Mouse (Mus musculus): ENCODE results near the gene Rnpep. TPM values are rescaled to one million over a fixed set of nuclear protein-coding genes. Genes with fewer than 3 reads are reported as not detected.

Rnpep gene
- total and polyA plus RNA-seq, 2 experiments from 2014 or later: 50.5 to 61.4 TPM

DNA sequence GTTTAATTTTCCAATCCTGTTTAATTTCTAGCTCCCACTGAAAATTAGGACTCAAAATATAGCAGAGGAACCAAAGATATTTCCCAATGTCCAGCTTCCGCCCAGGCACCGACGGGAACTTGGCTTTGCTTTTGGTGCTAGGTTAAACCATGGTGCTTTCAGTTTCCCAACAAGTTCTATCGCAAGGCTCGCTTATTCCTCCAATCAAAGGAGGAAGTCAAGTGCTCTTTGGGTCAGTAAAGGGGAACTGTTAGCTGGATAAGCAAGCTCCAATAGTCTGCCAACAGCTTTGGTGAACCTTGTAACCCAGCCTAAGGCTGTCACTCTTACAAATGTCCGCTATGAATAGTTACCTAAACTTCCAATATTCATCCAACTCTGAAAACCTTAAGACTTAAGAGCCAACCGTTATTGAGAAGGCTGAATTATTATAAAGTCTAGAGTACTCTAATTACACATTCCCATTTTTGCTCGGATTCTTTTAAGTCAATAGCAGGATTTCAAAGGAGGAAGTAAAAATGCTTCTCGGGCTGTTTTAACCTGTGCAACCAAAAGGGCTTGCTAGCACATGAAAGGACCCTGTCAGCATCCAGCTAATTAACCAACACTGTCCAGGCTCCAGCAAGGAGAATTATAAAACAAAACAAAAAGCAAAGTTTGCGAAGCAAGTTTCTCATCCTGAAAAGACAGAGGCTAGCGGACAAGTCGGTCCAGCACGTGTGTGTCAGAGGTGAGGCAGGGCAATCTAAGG lies 1.2 kb downstream of the Rnpep start:
- Histone ChIP-seq H3K4me3 (ENCODE audit: low read length) (peak overlapping the region; percentile 87), H3K9ac (replicated peaks; ENCODE audit: low read length) (peak overlapping the region; percentile 96), H3K9me3 (ENCODE audit: low read length) (no peaks in the 10 kb centered on the region), H3K27ac (peak overlapping the region; percentile 96), H3K27me3 (ENCODE audit: insufficient read depth, low read length) (no peaks in the 10 kb centered on the region), H3K36me3 (ENCODE audit: insufficient read depth, low read length) (0 out of 2 replicates have a peak, but pooled peaks cover 15% of the 10 kb centered on the region), H3K4me2 (ENCODE audit: low read depth, low read length) (peak overlapping the region; percentile 69), H3K4me1 (ENCODE audit: insufficient read depth, low read length) (peaks cover 24% of the 10 kb centered on the region; the same call in 1 of the 2 replicates)
- no peak for TF ChIP-seq CTCF (IDR thresholded peaks at IDR 0.05; ENCODE audit: low read depth)
- DNase-seq (ENCODE audit: low spot score) (peak; percentile 15), ATAC-seq (no peak)
- WGBS: 38% methylated on average over 13 of the region's 13 CpGs

DNA sequence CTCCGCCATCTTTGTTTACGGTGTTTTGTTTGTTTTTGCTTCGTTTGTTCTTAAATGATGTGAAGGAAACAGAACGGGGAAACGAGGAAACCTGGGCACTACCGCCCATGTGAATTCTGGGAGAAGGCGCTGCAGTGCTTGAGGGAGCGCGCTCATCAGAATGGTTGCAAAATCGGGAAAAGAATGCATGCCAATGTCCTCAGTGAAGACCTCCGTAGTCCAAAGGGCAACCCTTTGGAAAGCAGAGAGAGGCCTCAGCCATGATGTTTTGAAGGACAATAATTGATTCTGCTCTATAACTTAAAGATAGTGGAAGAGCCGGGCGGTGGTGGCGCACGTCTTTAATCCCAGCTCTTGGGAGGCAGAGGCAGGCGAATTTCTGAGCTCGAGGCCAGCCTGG lies 2.0 kb downstream of the Rnpep start:
- Histone ChIP-seq H3K27ac (no peak overlapping the region), H3K9me3 (ENCODE audit: low read length) (no peaks in the 10 kb centered on the region), H3K4me1 (ENCODE audit: insufficient read depth, low read length) (peaks cover 24% of the 10 kb centered on the region; the same call in 1 of the 2 replicates), H3K27me3 (ENCODE audit: insufficient read depth, low read length) (no peaks in the 10 kb centered on the region), H3K9ac (replicated peaks; ENCODE audit: low read length) (no peak overlapping the region), H3K36me3 (ENCODE audit: insufficient read depth, low read length) (peaks cover 20% of the 10 kb centered on the region), H3K4me3 (ENCODE audit: low read length) (no peak overlapping the region), H3K4me2 (ENCODE audit: low read depth, low read length) (0 out of 2 replicates have a peak overlapping the region, but pooled peaks have one; percentile 2)
- DNase-seq (ENCODE audit: low spot score): no peak
- no peak for ATAC-seq
- TF ChIP-seq CTCF (IDR thresholded peaks at IDR 0.05; ENCODE audit: low read depth): no peak
- 95% methylated on average over 17 of the region's 17 CpGs for WGBS

DNA sequence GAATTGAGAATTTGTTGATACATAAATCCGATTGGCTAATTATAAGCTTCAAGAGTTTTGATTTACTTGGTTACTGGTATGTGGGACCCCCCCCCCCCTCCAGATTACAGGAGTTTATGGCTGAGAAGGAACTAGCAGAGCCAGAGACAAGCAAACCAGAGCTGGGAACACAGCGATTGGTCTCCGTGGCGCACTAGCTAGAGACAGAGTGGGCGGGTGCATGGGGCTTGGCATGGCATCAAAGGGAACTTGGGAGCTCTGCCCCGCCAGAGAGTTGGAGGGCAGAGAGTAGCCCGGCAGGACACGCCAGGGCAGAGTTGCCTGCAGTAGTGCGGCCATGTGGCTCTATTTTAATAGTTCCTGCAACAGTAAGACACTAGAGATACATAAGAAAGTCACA lies 3.2 kb downstream of the Rnpep start:
- ATAC-seq (peak; percentile 42; the same call in 1 of the 2 replicates), DNase-seq (ENCODE audit: low spot score) (peak; percentile 85)
- Histone ChIP-seq H3K4me1 (ENCODE audit: insufficient read depth, low read length) (peaks cover 24% of the 10 kb centered on the region; the same call in 1 of the 2 replicates), H3K9me3 (ENCODE audit: low read length) (no peaks in the 10 kb centered on the region), H3K27me3 (ENCODE audit: insufficient read depth, low read length) (no peaks in the 10 kb centered on the region), H3K9ac (replicated peaks; ENCODE audit: low read length) (no peak overlapping the region), H3K4me2 (ENCODE audit: low read depth, low read length) (0 out of 2 replicates have a peak overlapping the region, but pooled peaks have one; percentile 2), H3K27ac (no peak overlapping the region), H3K36me3 (ENCODE audit: insufficient read depth, low read length) (peaks cover 30% of the 10 kb centered on the region), H3K4me3 (ENCODE audit: low read length) (no peak overlapping the region)
- WGBS: 42% methylated on average over 9 of the region's 9 CpGs
- no peak for TF ChIP-seq CTCF (IDR thresholded peaks at IDR 0.05; ENCODE audit: low read depth)

DNA sequence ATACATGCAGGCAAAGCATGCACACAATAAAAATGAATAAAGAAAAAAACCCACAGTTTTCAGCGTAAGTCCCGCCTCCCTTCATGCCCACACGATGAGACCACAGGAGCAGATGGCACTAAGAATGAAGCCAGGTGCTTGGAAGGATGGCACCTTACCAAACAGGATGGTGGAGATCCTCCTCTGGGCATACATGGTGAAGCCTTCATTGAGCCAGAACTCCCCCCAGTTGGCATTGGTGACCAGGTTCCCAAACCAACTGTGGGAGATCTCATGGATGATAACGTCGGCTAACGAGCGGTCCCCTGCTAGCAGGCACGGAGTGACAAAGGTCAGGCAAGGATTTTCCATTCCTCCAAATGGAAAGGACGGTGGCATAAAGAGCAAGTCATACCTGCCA lies 12.5 kb downstream of the Rnpep start:
- Histone ChIP-seq H3K9me3 (ENCODE audit: low read length) (no peaks in the 10 kb centered on the region), H3K36me3 (ENCODE audit: insufficient read depth, low read length) (peaks cover 34% of the 10 kb centered on the region), H3K4me1 (ENCODE audit: insufficient read depth, low read length) (no peaks in the 10 kb centered on the region), H3K4me3 (ENCODE audit: low read length) (no peak overlapping the region), H3K4me2 (ENCODE audit: low read depth, low read length) (no peak overlapping the region), H3K9ac (replicated peaks; ENCODE audit: low read length) (no peak overlapping the region), H3K27me3 (ENCODE audit: insufficient read depth, low read length) (no peaks in the 10 kb centered on the region), H3K27ac (no peak overlapping the region)
- no peak for DNase-seq (ENCODE audit: low spot score)
- no peak for ATAC-seq
- no peak for TF ChIP-seq CTCF (IDR thresholded peaks at IDR 0.05; ENCODE audit: low read depth)
- WGBS: 78% methylated on average over 9 of the region's 9 CpGs

DNA sequence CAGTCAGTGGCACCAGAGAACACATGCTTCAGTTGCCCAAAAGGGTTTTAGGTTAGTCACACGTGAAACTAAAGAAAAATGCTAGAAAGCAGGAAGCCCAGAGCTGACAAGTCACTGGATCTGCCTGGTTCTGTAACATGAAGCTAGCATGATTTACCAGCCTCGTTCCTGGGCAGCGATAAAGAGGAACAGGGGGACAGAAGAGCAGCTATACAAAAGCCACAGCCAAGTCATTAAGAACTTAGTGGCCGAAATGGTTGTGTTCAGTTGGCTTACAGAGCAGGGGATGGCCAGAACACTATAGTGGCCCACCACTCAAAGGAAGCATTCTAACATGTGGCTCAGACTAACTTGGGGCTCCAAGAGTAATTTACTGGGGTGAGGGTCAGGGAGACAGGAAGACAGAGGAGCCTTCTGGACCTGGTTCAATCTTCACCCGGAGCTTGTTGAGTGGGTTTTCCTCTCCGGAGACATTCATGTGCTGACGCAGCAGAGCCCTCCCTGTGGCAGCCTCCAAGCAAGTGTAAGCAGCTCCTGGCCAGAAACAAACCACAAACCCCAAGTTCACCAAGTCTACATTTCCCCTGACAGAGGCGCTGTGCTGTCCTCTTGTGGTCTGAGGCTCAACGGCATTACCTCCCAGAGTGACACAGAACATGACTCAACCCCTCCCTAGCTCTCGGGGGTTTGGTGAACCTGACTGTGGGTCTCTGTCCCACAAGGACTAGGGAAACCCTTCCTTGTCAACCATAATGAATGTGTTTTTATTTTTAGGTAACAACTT lies 16.0 kb downstream of the Rnpep start:
- H3K27ac ChIP-seq: no peak overlapping the region
- H3K4me3 ChIP-seq (ENCODE audit: low read length): no peak overlapping the region
- no peak overlapping the region for H3K9ac ChIP-seq (replicated peaks; ENCODE audit: low read length)
- peaks cover 43% of the 10 kb centered on the region for H3K36me3 ChIP-seq (ENCODE audit: insufficient read depth, low read length)
- no peak for TF ChIP-seq CTCF (IDR thresholded peaks at IDR 0.05; ENCODE audit: low read depth)
- no peak for DNase-seq (ENCODE audit: low spot score)
- 89% methylated on average over 10 of the region's 10 CpGs for WGBS
- H3K4me2 ChIP-seq (ENCODE audit: low read depth, low read length): no peak overlapping the region
- no peak for ATAC-seq
- no peaks in the 10 kb centered on the region for H3K27me3 ChIP-seq (ENCODE audit: insufficient read depth, low read length)
- H3K9me3 ChIP-seq (ENCODE audit: low read length): no peaks in the 10 kb centered on the region
- H3K4me1 ChIP-seq (ENCODE audit: insufficient read depth, low read length): no peaks in the 10 kb centered on the region

DNA sequence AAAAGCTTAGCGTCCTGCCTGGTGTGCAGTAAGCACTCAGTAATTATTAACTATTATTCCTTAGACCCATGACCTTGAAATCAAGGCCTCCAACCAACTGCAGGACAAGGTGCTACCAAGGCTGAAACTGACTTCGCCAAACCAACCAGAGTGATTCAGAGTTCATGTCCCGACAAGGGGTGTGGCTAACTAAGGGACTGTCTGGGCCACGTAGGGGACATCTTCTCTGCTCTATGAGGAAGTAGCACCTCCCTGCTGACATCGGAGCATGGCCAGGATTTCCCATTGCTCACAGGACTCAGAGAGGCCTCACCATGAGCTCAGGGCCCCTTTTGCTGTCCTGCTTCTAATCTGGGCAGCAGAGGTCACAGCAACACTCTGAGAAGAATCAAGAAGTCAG lies 18.1 kb downstream of the Rnpep start:
- Histone ChIP-seq H3K4me1 (ENCODE audit: insufficient read depth, low read length) (no peaks in the 10 kb centered on the region), H3K9ac (replicated peaks; ENCODE audit: low read length) (no peak overlapping the region), H3K27ac (no peak overlapping the region), H3K9me3 (ENCODE audit: low read length) (no peaks in the 10 kb centered on the region), H3K36me3 (ENCODE audit: insufficient read depth, low read length) (peaks cover 55% of the 10 kb centered on the region), H3K4me2 (ENCODE audit: low read depth, low read length) (no peak overlapping the region), H3K4me3 (ENCODE audit: low read length) (no peak overlapping the region), H3K27me3 (ENCODE audit: insufficient read depth, low read length) (no peaks in the 10 kb centered on the region)
- 87% methylated on average over 5 of the region's 5 CpGs for WGBS
- TF ChIP-seq CTCF (IDR thresholded peaks at IDR 0.05; ENCODE audit: low read depth): no peak
- DNase-seq (ENCODE audit: low spot score): no peak
- no peak for ATAC-seq

All from hindbrain, postnatal 0 days (tissue).